Mouse (Mus musculus) v-Abl transformed pro-B cells (cell line): ENCODE measurements around the gene Sdhaf1.

Experiments
- in situ Hi-C, 2 experiments: fragments of 400-800 bp; cut with MboI; formaldehyde crosslinking; loops; one replicate each; pipeline ENCODE4 v1.15.1; 2025; ENCODE audit not compliant: unreplicated experiment in 2 of 2

Gene Sdhaf1

DNA sequence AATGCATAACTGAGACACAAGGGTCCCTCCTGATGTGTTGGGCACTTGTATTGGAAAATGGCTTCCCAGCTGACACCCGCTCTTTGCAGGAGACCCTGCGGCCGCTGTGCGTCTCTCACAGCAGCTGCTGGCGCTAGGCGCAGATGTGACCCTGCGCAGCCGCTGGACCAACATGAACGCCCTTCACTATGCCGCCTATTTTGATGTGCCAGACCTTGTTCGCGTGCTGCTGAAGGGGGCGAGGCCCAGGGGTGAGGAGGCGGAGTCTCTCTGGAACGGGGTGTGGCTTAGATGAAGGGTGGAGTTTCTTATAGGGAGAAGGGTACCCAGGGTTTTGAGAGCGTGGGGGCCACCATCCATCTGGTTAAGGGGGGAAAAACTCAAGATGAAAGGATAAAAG lies 26.4 kb downstream of the Sdhaf1 start:
- in situ Hi-C loops, result no loop called here

DNA sequence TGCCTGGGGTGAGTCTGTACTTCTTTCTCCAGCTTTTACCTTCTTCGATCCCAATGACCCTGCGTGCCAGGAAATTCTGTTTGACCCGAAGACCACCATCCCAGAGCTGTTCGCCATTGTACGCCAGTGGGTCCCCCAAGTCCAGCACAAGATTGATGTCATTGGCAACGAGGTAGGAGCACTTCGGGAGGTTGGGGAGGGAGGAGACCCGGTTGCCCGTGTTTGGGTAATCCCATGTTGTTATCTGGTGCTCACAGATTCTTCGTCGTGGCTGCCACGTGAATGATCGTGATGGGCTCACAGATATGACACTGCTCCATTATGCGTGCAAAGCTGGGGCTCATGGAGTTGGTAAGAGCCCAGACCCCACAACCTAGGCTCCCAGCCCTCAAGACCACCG lies 26.9 kb downstream of the Sdhaf1 start:
- in situ Hi-C loops, result no loop called here

DNA sequence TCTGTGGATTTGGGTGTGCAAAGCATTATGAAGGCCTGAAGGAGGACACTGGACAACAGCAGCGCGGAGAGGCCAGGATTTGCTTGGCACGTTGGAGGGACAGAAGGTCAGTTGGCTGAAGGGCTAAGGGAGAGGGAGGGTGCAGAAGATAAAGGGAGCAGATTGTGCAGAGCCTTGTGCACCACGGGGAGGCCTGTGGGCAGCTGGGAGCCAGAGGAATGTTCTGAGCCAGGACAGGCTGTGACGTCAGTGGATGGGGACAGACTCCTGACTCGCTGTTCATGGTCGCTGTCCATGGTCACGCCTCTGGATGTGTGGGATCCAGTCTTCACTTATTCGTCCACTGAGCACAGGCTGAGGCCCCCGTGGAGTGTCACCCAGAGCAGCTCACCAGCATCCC lies 28.6 kb downstream of the Sdhaf1 start:
- in situ Hi-C loops, result no loop called here

DNA sequence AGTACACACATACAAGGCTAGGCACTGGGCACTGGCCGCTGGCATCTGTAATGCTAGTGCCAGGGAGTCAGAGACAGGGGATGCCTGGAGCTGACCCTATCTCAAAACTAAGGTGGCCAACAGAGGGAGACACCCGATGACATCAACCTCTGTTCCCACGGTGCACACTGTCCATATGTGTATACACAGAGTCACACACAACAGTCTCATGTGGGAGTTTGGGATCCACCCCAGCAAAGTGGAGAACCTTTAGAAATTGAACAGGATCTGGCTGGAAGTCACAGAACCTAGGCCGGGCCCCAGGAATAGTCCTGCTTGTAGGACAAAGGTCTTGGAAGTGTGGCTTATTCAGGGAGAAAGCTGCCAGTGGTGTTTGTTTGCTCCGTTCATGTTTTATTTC lies 29.4 kb downstream of the Sdhaf1 start:
- in situ Hi-C loops, result no loop called here

DNA sequence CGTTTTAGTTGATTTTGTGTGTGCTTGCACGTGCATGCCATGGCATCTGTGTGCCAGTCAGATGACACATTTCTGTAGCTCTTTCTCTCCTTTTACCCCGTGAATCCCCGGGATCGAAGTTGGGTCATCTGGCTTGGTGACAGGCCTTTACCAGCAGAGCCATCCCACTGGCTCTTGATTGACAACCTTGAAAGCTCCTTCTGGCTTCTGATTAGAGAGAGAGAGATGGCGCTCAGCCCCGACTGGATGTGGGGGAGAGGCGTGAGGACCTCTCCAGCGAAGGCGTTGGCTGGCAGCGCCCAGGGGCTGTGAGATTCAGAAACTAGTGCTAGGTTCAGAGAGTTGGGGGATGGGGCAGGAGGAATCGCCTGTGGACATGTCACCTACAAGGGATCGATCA lies 29.9 kb downstream of the Sdhaf1 start:
- in situ Hi-C loops, result no loop called here

DNA sequence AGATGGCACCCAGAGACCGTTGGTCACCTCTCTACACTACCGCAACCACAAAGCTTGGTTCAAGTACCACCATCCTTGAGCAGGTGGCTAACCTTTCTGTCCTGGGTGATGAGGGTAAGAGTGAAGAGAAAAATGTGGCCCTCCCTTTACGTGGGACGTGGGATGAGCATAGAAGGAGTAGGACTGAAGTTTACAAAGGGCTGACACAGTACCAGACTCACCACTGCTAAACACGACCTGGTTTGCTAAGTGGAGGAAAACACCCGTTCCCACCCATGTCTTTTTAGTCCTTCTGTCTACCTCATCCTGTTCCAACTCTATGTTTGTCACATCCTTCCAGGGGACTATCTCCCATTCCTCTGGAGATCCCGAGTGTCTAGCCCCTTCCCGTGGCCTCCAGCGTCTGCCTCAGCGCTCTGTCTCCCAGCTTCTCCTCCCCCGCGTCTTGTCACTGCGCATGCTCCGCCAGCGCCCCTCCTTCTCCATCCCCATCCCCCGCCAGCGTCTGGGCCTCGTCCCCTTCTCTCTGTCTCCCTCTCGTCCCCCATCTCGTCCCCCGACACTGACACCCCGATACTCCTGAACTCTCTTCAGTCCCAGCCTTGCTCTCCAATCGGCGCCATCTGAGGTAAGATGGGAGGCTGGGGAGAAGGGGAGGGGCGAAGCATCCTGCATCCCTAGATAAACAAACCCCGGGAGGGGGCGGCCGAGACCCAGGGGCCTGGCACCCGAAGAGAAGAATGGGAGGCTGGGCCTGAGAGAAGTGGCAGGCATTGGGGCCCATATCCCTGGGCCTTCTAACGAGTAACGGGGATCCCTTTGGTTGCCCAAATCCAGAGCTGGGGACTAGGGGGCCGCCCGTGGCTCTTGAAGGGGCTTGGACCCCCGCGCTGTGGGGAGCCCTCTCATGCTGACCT lies 32.2 kb downstream of the Sdhaf1 start, which contains the start of gene Clip3:
Gene Clip3, plus strand, starts transcription at position 514 of the 917 bp plus-strand sequence.
- in situ Hi-C loops, result no loop called here

DNA sequence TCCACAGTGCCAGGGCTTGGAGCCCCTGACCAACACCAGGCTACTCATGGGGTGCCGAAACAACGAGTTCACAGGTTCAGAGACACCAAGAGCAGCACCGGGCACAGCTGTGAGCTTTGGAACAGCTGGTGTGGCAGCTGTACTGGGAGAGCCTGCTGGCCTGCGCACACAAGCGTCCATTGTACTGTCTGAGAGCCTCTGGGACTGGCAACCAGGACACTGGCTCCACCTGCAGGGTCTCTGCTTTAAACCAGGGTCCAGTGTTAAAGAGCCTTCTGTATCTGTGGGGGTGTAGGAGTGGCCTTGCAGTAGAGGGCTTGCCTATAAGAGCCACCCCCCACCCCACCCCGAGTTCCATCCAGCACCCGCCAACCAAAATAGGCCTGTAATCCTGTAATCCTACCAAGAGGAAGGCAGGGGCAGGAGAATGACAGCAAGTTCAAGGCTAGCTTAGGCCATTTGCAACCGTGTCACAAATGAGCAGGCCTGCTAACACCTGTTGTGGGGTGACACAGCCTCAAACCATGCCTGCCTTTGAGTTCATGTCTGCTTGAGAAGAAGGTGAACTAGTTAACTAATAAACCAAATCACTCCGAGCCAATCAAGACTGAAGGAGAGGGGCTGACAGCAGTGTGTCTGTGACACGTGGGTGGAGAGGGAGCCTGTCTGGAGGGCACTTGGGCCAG lies 33.8 kb downstream of the Sdhaf1 start:
- in situ Hi-C loops, result no loop called here

DNA sequence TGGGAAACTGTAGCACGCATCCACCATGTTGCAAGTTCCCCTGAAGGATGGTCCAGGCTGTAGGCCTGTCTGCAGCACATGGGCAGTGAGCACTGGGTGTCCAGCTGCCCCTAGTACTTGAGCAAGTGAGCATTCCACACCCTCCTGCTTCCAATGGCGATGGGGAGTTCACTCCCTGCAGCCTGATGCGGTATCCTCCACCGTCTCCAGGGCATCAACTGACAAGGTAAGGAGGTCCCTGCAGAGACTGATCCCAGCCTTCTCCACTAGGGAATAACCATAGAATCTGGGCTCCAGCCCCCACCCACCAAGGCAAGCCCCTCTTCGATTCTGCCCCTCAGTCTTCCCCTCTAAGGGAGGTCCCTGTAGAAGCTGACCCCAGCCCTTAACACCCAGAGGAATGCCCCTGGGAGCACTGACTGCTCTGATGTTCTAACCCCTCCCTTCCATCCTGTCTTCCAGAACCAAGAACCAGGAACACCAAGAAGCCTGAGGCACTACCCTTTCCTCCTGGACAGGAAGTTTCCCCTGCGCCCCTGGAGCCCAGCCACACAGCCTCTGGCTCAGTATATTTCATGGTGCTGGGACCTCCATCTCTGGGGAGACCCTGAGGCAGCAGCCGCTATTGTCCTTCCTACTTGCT lies 34.5 kb downstream of the Sdhaf1 start:
- in situ Hi-C loops, result no loop called here

DNA sequence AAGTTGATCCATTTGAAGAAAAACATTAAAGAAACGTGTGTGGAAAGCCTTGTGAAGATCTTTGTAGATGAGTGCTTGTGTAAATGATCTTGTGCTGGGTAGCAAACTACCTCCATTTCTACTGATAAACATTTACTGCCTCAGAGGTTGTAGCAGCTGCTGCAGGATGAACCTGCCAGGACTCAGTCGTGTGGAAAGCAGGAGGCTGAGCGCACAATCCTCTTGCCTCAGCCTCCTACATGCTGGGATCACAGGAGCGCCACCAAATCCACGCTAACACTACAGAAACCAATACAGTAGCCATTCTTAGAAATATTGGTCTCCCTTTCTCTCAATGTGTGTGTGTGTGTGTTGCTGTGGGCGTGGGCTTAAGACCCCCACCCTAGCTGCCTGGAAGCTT lies 35.6 kb downstream of the Sdhaf1 start:
- in situ Hi-C loops, result no loop called here

DNA sequence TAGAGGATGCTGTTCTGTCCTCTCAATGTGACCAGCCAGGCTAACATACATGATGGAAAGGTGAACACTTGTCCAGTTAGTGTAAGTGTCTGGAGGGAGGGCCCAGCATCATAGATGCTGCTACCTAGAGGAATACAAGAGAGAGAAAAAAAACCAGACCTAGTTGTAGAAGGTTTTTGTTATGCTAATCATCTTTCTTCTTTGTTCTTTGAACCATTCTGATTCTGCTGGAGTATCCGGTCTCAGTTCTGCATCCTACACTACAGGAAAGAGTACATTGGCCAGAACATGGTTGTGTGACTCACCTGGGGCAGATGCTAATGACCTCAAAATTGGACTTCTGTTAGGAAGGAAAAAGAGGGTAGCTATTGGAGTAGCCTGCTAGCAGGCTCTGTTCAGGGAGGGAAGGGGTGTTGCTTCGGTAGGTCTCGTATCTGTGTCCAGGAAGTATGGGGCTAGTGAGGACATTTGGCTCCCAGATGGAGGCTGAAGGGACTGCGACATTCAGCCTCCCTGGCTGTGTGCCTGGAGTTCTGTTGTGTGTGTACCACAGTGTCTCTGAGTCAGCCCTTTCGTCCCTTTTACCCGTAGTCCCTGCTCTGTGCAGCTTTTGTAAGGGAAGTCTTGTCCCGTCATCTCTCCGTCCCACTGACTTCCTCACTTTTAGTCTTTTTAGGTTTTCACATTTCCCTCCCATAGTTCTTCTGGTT lies 36.8 kb downstream of the Sdhaf1 start:
- in situ Hi-C loops, result no loop called here

DNA sequence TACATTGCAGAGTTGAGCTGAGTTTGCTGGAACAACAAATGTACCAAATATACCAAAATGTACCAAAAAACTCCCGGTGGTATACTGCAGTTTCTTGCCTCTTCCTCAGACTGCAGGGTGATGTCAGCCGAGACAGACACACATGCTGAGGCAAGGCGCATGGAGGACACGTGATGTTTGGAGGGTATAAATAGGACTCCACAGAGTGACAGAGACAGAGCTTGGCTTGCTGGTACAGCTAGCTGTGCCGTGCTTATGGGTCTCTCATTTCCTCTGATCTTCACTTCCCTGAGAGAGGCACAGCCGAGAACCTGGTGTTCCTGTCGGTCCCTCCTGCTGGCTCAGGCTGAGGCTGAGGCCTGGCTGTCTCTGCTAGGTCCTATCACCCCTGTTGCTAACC lies 41.0 kb downstream of the Sdhaf1 start:
- in situ Hi-C loops, result no loop called here

DNA sequence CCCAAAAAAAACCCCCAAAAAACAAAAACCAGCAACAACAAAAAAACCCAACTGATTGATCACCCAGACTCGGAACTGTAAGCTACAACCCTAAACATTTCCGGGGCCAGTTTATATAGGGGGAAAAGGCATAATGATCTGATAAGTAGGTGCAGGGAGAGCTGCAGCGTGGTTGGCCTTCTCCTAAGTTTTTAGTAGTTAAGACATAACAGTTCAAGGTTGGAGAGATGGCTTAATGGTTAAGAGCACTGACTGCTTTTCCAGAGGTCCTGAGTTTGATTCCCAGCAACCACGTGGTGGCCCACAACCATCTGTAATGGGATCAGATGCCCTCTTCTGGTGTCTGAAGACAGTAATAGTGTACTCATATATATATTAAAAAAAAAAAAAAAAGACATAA lies 42.2 kb downstream of the Sdhaf1 start:
- in situ Hi-C loops, result no loop called here

DNA sequence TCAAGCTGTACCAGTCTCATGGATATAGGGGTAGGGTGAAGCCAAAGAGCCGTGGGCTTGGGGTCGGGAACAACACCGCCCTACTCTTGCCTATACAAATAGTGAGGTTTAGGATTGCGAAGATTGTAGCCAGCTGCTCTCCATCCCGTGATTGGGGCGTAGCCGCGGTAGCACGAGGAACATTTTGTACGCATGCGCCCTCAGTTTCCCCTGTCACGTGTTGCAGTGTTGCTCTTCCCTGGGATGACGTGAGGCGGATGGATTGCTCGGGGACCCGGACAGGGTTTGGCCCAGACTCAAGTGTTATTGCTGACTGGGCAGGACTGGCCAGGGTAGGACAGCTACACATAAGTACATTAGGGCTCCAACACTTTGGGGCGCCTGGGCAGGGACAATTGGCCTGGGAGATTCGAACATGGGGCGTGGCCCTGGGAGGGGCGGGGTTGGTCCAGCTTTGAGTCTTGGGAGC lies 43.0 kb downstream of the Sdhaf1 start:
- in situ Hi-C loops, result no loop called here

DNA sequence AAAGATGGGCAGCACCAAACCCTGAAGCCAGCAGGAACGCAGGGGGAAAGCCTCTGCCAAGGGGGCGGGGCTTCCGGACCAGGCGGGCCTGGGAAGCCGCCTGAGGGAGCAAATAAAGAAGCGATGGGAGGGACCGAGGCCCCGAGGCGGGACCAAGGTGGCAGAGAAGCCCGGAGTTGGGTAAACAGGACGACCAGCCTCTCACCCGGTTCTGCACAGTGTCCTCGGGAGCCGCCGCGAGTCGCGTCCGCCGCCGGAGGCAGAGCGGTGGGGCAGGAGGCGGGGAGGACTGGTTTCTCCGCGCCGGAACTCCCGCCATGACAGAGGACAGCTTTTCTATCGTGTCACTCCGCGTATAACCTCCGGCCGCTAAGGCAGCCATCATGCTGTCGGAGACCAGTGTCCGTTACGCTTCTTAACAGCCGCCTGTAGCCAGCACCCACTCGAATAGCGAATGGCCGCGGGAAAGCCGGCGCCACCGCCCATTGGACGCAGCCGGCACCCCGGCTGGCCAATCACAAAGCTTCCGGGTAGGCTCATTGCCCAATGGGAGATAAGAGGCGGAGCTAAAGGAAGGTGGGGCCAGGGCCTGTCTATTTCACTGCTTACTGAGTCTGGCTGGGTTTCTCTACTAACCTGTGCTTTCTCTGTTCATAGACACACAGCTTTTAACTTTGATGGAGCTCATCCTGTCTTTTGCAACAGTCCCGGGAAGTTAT lies 43.6 kb downstream of the Sdhaf1 start, which contains the start of the genes Thap8 and Wdr62:
Gene Thap8, plus strand, starts transcription at position 144 of the 719 bp plus-strand sequence.
Gene Wdr62, minus strand, starts transcription at position 469 of the 719 bp plus-strand sequence.
- in situ Hi-C loops, result no loop called here

DNA sequence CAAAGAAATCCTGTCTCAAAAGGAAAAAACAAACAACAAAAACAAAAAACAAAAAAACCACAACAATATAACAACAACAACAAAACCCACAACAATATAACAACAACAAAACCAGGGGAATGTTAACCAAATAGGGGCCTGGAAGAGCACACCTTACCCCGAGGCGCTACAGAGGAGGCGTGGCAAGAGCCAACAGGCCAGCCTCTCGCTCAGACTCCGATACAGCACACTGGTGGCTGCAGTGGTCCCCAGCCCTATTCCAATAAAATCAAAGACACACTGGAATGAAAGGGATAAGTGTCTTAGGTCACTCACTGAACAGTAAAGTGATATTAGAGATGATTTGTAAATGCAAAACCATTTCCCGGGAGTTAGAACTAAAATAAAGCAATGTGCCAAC lies 44.2 kb downstream of the Sdhaf1 start:
- in situ Hi-C loops, result no loop called here

DNA sequence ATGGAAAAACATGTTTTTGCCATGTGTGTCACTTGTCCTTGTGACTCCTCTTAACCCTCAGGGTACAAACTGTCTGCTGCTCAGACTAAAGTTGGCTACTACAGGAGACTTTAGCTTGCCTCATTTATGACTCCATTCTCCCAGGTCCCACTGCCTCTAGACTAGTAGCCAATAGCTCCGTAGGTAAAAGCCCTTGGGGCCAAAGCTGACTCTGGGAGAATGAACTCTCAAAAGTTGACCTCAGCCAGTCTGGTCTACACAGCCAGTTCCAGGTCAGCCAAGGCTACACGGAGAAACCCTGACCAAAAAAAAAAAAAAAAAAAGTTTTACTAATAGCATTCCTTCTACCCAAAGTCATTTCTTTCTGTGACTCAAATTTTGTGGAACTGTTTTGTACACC lies 44.8 kb downstream of the Sdhaf1 start:
- in situ Hi-C loops, result no loop called here

DNA sequence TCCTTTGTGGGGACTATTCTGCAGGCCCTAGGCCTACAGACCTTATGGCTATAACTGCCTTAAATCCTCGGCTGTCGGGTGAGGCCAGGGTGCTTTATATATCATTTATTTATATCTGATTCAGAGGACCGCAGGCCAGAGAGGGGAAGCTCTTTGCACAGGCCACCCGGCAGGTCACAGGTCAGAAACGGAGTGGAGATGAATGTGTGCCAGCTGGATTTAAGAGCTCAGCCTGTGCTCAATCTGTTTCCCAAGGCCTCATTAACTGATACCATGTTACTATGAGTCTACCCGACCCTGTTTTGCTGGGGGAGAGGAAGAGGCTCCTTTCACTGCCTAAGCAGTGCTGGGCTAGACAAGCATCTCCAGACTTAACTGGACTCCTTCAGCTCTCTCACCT lies 49.3 kb downstream of the Sdhaf1 start:
- in situ Hi-C loops, result no loop called here
